Mouse (Mus musculus): ENCODE data around the gene Myo6.

DNA sequence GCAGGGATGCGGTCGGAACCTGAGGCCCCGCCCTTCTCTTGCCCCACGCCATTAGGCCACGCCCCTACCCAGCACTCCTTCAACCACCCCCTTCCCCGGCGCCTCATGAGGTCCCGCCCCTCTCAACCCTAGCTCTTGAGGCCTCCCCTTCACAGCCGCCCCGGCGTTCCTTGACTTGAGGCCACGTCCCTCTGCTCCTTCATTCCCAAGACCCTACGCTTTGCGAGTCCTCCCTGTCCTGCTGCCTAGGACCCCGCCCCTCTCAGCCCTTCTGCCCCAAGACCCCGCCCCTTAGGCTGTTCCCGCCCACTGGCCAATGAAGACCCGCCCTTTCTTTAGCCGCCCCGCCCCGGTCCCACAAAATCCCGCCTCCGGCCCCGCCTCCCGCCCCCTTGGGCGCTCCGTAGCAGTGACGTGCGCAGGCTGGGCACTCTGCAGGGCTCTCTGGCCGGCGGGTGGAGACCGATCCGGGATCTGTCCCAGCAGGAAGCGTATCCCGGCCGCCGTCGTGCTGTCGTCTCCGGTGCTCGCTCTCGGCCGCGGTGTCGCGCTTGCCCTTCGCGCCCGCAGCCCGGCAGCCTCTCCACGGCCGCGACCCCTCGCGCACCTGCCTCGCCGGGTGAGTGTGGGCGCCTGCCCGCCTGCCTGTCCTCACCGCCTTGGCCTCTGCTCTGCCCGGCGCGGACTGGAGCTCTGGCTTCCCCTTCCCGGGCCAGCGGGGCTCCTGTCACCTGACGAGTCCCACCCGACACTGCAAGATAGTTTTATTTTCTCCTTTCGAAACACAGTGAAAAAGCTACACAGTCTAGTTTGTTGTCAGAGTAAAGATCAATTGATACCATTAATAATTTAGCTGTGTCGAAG is at the start of gene Myo6:
- TF ChIP-seq POLR2A (IDR thresholded peaks at IDR 0.05; ENCODE audit: borderline replicate concordance, extremely low read depth, low read depth, low read length) (peak; percentile 94), CTCF (IDR thresholded peaks at IDR 0.05; ENCODE audit: insufficient read depth, low read length) (no peak)

Data from lung, adult 2 months (tissue).